12 mouse cellular contexts compared by ENCODE assay signal in the genomic region with DNA sequence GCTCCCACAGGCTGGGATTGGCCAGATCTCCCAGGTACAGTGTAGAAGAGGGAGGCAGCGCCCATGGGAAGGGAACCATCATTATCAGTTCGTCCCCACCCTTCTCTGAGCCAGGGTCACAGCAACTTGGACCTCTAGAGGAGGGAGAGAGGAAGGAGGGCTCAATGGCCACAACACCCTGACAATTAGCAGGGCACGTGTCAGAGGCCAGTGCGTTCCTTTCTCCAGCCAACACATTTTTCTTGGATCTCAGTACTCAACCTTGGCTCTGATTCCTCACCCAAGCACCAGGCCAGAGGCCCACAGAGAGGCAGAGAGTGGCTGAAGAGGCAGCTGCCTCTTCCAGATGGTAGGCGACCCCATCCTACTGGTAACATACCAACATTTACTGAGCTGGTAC.
DNase-seq lines count a peak whose midpoint lies in the region; ATAC-seq and TF ChIP-seq lines count a peak whose summit lies in the region.
"Had no signal": no experiment of that assay in that cellular context is flagged by ENCODE, and none has a peak within 500 bp of the region (broad histone marks: within the 10 kb centered on the region; RNA-seq: fewer than 3 reads in every experiment).

No protein-coding gene starts in this region.

- no peak overlapping the region for H3K4me3 ChIP-seq in testis, adult 2 months (ENCODE audit: control insufficient read depth, low read depth, low read length)
- H3K4me3 ChIP-seq in limb, embryonic 12.5 days (replicated peaks): no peak overlapping the region
- H3K4me3 ChIP-seq in midbrain, embryonic 14.5 days (replicated peaks; ENCODE audit: low read depth, low read length): no peak overlapping the region
- H3K4me3 ChIP-seq: forebrain, embryonic 15.5 days; hindbrain, embryonic 15.5 days; neural tube, embryonic 12.5 days had no signal

- no peaks in the 10 kb centered on the region for H3K27me3 ChIP-seq in testis, adult 2 months (ENCODE audit: control insufficient read depth, insufficient read depth, low read length)
- no peaks in the 10 kb centered on the region for H3K27me3 ChIP-seq in limb, embryonic 12.5 days
- no peaks in the 10 kb centered on the region for H3K27me3 ChIP-seq in midbrain, embryonic 14.5 days (ENCODE audit: control insufficient read depth, insufficient read depth, low read length)
- H3K27me3 ChIP-seq: forebrain, embryonic 15.5 days; hindbrain, embryonic 15.5 days; neural tube, embryonic 12.5 days had no signal

- H3K36me3 ChIP-seq in testis, adult 2 months (ENCODE audit: control insufficient read depth, insufficient read depth, low read length): no peaks in the 10 kb centered on the region
- H3K36me3 ChIP-seq in limb, embryonic 12.5 days: peaks cover 21% of the 10 kb centered on the region; the same call in 1 of the 2 replicates
- H3K36me3 ChIP-seq in midbrain, embryonic 14.5 days (ENCODE audit: control insufficient read depth, insufficient read depth, low read length): no peaks in the 10 kb centered on the region
- H3K36me3 ChIP-seq: forebrain, embryonic 15.5 days; hindbrain, embryonic 15.5 days; neural tube, embryonic 12.5 days had no signal

- H3K9me3 ChIP-seq in limb, embryonic 12.5 days: no peaks in the 10 kb centered on the region
- H3K9me3 ChIP-seq in midbrain, embryonic 14.5 days (ENCODE audit: control insufficient read depth, low read length): no peaks in the 10 kb centered on the region
- H3K9me3 ChIP-seq: forebrain, embryonic 15.5 days; hindbrain, embryonic 15.5 days; neural tube, embryonic 12.5 days had no signal

- peak overlapping the region; percentile 87 for H3K27ac ChIP-seq in testis, adult 2 months (ENCODE audit: control insufficient read depth, insufficient read depth, low read depth, low read length)
- H3K27ac ChIP-seq in limb, embryonic 12.5 days: peak overlapping the region; percentile 78
- H3K27ac ChIP-seq in midbrain, embryonic 14.5 days (replicated peaks; ENCODE audit: low read depth, low read length): no peak overlapping the region
- H3K27ac ChIP-seq: forebrain, embryonic 15.5 days; hindbrain, embryonic 15.5 days; neural tube, embryonic 12.5 days had no signal

- 81% methylated on average over 5 of the region's 5 CpGs for WGBS in limb, embryonic 12.5 days
- WGBS in midbrain, embryonic 14.5 days: 88% methylated on average over 5 of the region's 5 CpGs

- H3K4me2 ChIP-seq in limb, embryonic 12.5 days: no peak overlapping the region
- H3K4me2 ChIP-seq in midbrain, embryonic 14.5 days (ENCODE audit: low read length): no peak overlapping the region
- H3K4me2 ChIP-seq: forebrain, embryonic 15.5 days; hindbrain, embryonic 15.5 days; liver, embryonic 11.5 days; neural tube, embryonic 12.5 days had no signal

- TF ChIP-seq POLR2A in testis, adult 2 months (IDR thresholded peaks at IDR 0.05; ENCODE audit: control insufficient read depth, low read depth, low read length): no peak

- ATAC-seq in limb, embryonic 12.5 days (ENCODE audit: insufficient number of reproducible peaks, insufficient read depth, low FRiP score, low TSS enrichment, low read depth): no peak
- ATAC-seq in midbrain, embryonic 14.5 days (ENCODE audit: low FRiP score, low TSS enrichment): no peak
- ATAC-seq: forebrain, embryonic 15.5 days had no signal

- peak; percentile 84 to 87 for DNase-seq in cerebellum, postnatal 10 days
- DNase-seq in cerebellum, adult 11-12 months: no peak
- no peak for DNase-seq in testis, postnatal 10 days (ENCODE audit: low spot score)
- DNase-seq in right cerebral cortex, postnatal 14 days: no peak
- DNase-seq in ovary, postnatal 10 days (ENCODE audit: low spot score): no peak
- no peak for DNase-seq in midbrain, embryonic 14.5 days

- no peak overlapping the region for H3K9ac ChIP-seq in limb, embryonic 12.5 days (replicated peaks)
- H3K9ac ChIP-seq in midbrain, embryonic 14.5 days (replicated peaks; ENCODE audit: low read length): no peak overlapping the region
- H3K9ac ChIP-seq: forebrain, embryonic 15.5 days; hindbrain, embryonic 15.5 days; neural tube, embryonic 12.5 days had no signal

- H3K4me1 ChIP-seq in testis, adult 2 months (ENCODE audit: control insufficient read depth, insufficient read depth, low read length): peaks cover 16% of the 10 kb centered on the region
- H3K4me1 ChIP-seq in limb, embryonic 12.5 days (replicated peaks): peaks cover 37% of the 10 kb centered on the region
- no peaks in the 10 kb centered on the region for H3K4me1 ChIP-seq in midbrain, embryonic 14.5 days (ENCODE audit: control insufficient read depth, insufficient read depth, low read length)
- H3K4me1 ChIP-seq: forebrain, embryonic 15.5 days; hindbrain, embryonic 15.5 days; neural tube, embryonic 12.5 days had no signal

- TF ChIP-seq CTCF in testis, adult 2 months (IDR thresholded peaks at IDR 0.05; ENCODE audit: control insufficient read depth, insufficient read depth, insufficient replicate concordance, low read depth, low read length): no peak

Comparison
In these comparisons a context has a peak if more than half of its experiments do, and no peak if none do; other contexts are left out.
1. DNase-seq: peak in cerebellum, postnatal 10 days (2 of 2); none in cerebellum, adult 11-12 months (single experiment), testis, postnatal 10 days (single experiment), right cerebral cortex, postnatal 14 days (single experiment), ovary, postnatal 10 days (single experiment) and midbrain, embryonic 14.5 days (single experiment).